Mouse (Mus musculus) neural tube, embryonic 12.5 days (tissue): ENCODE data around the gene Sucnr1. TPM values are rescaled to one million over a fixed set of nuclear protein-coding genes. Genes with fewer than 3 reads are reported as not detected.
"Not testable (repeated sequence)": the region's sequence is repeated elsewhere in the genome, so short reads cannot be mapped to it uniquely, and the experiment has no call there.

Source experiments
- ATAC-seq: fragments of 200-750 bp; cut with Nextera tagmentation; 2 replicates; pipeline ENCODE4 v1.8.0; 2017; ENCODE audit warnings: low read depth, mild to moderate bottlenecking, moderate TSS enrichment, moderate library complexity; ENCODE audit not compliant: low FRiP score
- H3K27ac ChIP-seq: fragments of 300-500 bp; sonication (generic); 2 replicates; pipeline ENCODE4 v1.5.1; 2016
- H3K27me3 ChIP-seq: fragments of 300-500 bp; sonication (generic); replicated peaks from 2 replicates; pipeline ENCODE4 v1.6.1; 2016; ENCODE audit warnings: mild to moderate bottlenecking
- H3K36me3 ChIP-seq: fragments of 300-500 bp; sonication (generic); 2 replicates; pipeline ENCODE4 v1.6.1; 2016; ENCODE audit warnings: mild to moderate bottlenecking
- H3K4me1 ChIP-seq: fragments of 300-500 bp; sonication (generic); 2 replicates; pipeline ENCODE4 v1.6.1; 2016
- H3K4me2 ChIP-seq: fragments of 300-500 bp; sonication (generic); replicated peaks from 2 replicates; pipeline ENCODE4 v1.6.1; 2016; ENCODE audit warnings: mild to moderate bottlenecking
- H3K4me3 ChIP-seq: fragments of 300-500 bp; sonication (generic); 2 replicates; pipeline ENCODE4 v1.5.1; 2016
- H3K9ac ChIP-seq: fragments of 300-500 bp; sonication (generic); 2 replicates; pipeline ENCODE4 v1.6.1; 2016; ENCODE audit warnings: mild to moderate bottlenecking
- H3K9me3 ChIP-seq: fragments of 300-500 bp; sonication (generic); 2 replicates; pipeline ENCODE4 v1.6.1; 2016; ENCODE audit warnings: mild to moderate bottlenecking
- WGBS: fragments of 180-500 bp; shearing (Covaris S2); methylation state at CpG from one replicate; pipeline ENCODE4 v1.1.7; 2016; 5-methylcytosine and 5-hydroxymethylcytosine counted together
- polyA plus RNA-seq: library from polyadenylated mRNA; unstranded; fragments of >200 nt; fragmentation: Nextera tagmentation; extraction: Ambion mirVana; gene quantifications from 2 replicates; pipeline ENCODE4 v1.2.1, GENCODE M21; 2016

Gene Sucnr1
- polyA plus RNA-seq, 1 experiment from 2014 or later, result not detected

GRCm38 (mm10) chr3:60094386-60095156, 12.9 kb downstream of the Sucnr1 start:
- H3K4me3 ChIP-seq, result no peak overlapping the region
- H3K4me2 ChIP-seq, result no peak overlapping the region
- H3K27me3 ChIP-seq, result no peaks in the 10 kb centered on the region
- no peak overlapping the region for H3K9ac ChIP-seq
- ATAC-seq, result no peak
- no peak overlapping the region for H3K27ac ChIP-seq
- 79% methylated on average over 2 of the region's 2 CpGs for WGBS
- H3K9me3 ChIP-seq, result no peaks in the 10 kb centered on the region
- H3K4me1 ChIP-seq, result no peaks in the 10 kb centered on the region
- no peaks in the 10 kb centered on the region for H3K36me3 ChIP-seq

- no peaks in the 10 kb centered on the region for H3K4me1 ChIP-seq
- no peaks in the 10 kb centered on the region for H3K36me3 ChIP-seq
- H3K9ac ChIP-seq, result no peak overlapping the region
- no peak for ATAC-seq
- no peaks in the 10 kb centered on the region for H3K27me3 ChIP-seq
- no peak overlapping the region for H3K27ac ChIP-seq
- no peak overlapping the region for H3K4me2 ChIP-seq
- H3K9me3 ChIP-seq, result no peaks in the 10 kb centered on the region
- no peak overlapping the region for H3K4me3 ChIP-seq
- 80% methylated on average over 3 of the region's 3 CpGs for WGBS
Observed at GRCm38 (mm10) chr3:60096941-60097340, 15.3 kb downstream of the Sucnr1 start.

GRCm38 (mm10) chr3:60097485-60097884, 15.8 kb downstream of the Sucnr1 start:
- no peak for ATAC-seq
- H3K36me3 ChIP-seq, result no peaks in the 10 kb centered on the region
- WGBS, result 96% methylated on average over 2 of the region's 2 CpGs
- no peaks in the 10 kb centered on the region for H3K4me1 ChIP-seq
- H3K27ac ChIP-seq, result no peak overlapping the region
- no peak overlapping the region for H3K9ac ChIP-seq
- no peaks in the 10 kb centered on the region for H3K9me3 ChIP-seq
- H3K4me2 ChIP-seq, result no peak overlapping the region
- no peaks in the 10 kb centered on the region for H3K27me3 ChIP-seq
- H3K4me3 ChIP-seq, result no peak overlapping the region

GRCm38 (mm10) chr3:60098521-60098920, 16.9 kb downstream of the Sucnr1 start:
- no peaks in the 10 kb centered on the region for H3K27me3 ChIP-seq
- H3K9ac ChIP-seq, result no peak overlapping the region
- no peaks in the 10 kb centered on the region for H3K9me3 ChIP-seq
- H3K4me2 ChIP-seq, result no peak overlapping the region
- no peak for ATAC-seq
- WGBS, result 90% methylated on average over 1 of the region's 1 CpGs
- no peak overlapping the region for H3K27ac ChIP-seq
- H3K36me3 ChIP-seq, result no peaks in the 10 kb centered on the region
- no peaks in the 10 kb centered on the region for H3K4me1 ChIP-seq
- no peak overlapping the region for H3K4me3 ChIP-seq

DNA sequence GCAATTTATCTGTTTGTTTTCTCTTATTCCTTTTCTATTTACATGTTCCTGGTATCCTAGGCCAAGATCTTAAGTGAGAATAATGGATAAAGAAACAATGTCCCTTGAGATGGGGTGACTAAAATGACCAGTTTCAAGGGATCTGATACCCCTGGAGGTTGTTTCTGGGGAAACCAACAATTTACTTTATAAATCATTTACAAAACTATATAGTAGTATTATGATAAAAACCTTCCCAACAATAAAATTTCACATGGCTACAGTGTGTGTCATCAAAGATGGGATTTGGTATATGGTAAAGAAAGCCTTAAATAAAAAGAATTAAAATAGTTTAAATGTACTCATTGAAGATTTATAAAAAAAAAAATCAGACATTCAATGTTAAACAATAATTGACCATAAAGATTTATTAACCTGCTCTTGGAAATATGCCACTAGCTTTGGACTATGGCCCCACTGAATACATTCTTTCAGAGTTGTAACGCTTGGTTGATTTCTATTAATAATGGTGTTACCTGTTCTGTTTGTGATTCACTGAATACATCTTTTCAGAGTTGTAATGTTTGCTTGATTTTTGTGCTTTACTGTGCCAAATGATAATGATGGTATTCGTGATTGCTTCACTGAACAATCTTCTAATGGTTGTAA, 22.9 kb downstream of the Sucnr1 start:
- H3K9ac ChIP-seq, result no peak overlapping the region
- H3K36me3 ChIP-seq, result no peaks in the 10 kb centered on the region
- 83% methylated on average over 2 of the region's 2 CpGs for WGBS
- H3K9me3 ChIP-seq, result no peaks in the 10 kb centered on the region
- no peaks in the 10 kb centered on the region for H3K27me3 ChIP-seq
- no peak overlapping the region for H3K4me3 ChIP-seq
- ATAC-seq, result no peak
- H3K4me2 ChIP-seq, result no peak overlapping the region
- H3K4me1 ChIP-seq, result no peaks in the 10 kb centered on the region
- no peak overlapping the region for H3K27ac ChIP-seq

GRCm38 (mm10) chr3:60106446-60106845, 24.8 kb downstream of the Sucnr1 start:
- H3K4me2 ChIP-seq, H3K27ac ChIP-seq, H3K9me3 ChIP-seq, ATAC-seq, H3K36me3 ChIP-seq, H3K27me3 ChIP-seq, H3K4me1 ChIP-seq, H3K4me3 ChIP-seq, H3K9ac ChIP-seq: not testable (repeated sequence)
- 70% methylated on average over 1 of the region's 1 CpGs for WGBS

GRCm38 (mm10) chr3:60107736-60108135, 26.1 kb downstream of the Sucnr1 start:
- WGBS, result 92% methylated on average over 3 of the region's 3 CpGs
- Histone ChIP-seq H3K4me2 (no peak overlapping the region), H3K4me3 (no peak overlapping the region), H3K27ac (no peak overlapping the region), H3K9ac (no peak overlapping the region), H3K4me1 (no peaks in the 10 kb centered on the region), H3K9me3 (no peaks in the 10 kb centered on the region), H3K27me3 (no peaks in the 10 kb centered on the region), H3K36me3 (no peaks in the 10 kb centered on the region)
- no peak for ATAC-seq

- ATAC-seq, result no peak
- Histone ChIP-seq H3K4me2 (no peak overlapping the region), H3K9ac (no peak overlapping the region), H3K27ac (no peak overlapping the region), H3K4me3 (no peak overlapping the region), H3K27me3 (no peaks in the 10 kb centered on the region), H3K4me1 (no peaks in the 10 kb centered on the region), H3K36me3 (no peaks in the 10 kb centered on the region), H3K9me3 (no peaks in the 10 kb centered on the region)
Observed at GRCm38 (mm10) chr3:60108815-60109214, 27.1 kb downstream of the Sucnr1 start.

GRCm38 (mm10) chr3:60111135-60111710, 29.6 kb downstream of the Sucnr1 start:
- no peaks in the 10 kb centered on the region for H3K27me3 ChIP-seq
- no peak overlapping the region for H3K4me2 ChIP-seq
- H3K4me1 ChIP-seq, result no peaks in the 10 kb centered on the region
- no peak overlapping the region for H3K27ac ChIP-seq
- H3K36me3 ChIP-seq, result no peaks in the 10 kb centered on the region
- 85% methylated on average over 4 of the region's 4 CpGs for WGBS
- no peak overlapping the region for H3K9ac ChIP-seq
- no peak overlapping the region for H3K4me3 ChIP-seq
- no peak for ATAC-seq
- no peaks in the 10 kb centered on the region for H3K9me3 ChIP-seq

DNA sequence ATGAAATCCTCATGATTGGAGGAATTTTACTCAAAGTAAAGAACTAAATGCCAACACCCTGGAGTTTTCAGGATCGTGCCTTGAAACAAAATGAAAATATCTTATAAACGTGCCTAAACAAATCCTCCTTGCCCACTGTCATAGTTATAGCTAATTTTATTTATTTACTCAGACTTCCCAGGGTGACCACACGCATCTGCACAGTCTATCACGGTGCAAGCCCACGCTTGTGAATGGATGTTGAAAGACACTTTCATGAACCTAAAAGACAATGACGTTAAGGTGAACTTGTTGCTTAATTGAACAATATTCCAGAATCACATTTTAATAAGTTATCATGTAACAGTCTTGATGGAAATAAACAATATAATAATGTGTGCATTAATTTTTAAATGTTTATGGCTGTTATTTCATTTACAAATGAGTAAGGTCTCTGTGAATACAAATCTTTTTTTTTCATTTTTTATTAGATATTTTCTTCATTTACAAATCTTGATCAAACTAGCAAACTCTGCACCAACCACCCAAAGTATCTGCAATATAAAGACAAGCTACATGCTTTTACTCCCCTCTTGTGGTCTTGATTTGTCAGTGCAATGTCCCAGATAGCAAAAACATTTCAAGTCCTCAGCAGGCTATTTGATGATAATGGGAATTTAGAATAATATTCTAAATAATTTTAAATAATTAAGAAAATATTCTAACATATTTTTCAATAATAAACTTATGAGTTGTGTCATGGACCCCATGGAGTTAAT, 30.4 kb downstream of the Sucnr1 start:
- H3K36me3 ChIP-seq, result no peaks in the 10 kb centered on the region
- no peak overlapping the region for H3K4me2 ChIP-seq
- H3K4me3 ChIP-seq, result no peak overlapping the region
- H3K27ac ChIP-seq, result no peak overlapping the region
- no peaks in the 10 kb centered on the region for H3K27me3 ChIP-seq
- no peaks in the 10 kb centered on the region for H3K9me3 ChIP-seq
- 80% methylated on average over 6 of the region's 6 CpGs for WGBS
- no peak for ATAC-seq
- no peaks in the 10 kb centered on the region for H3K4me1 ChIP-seq
- no peak overlapping the region for H3K9ac ChIP-seq

DNA sequence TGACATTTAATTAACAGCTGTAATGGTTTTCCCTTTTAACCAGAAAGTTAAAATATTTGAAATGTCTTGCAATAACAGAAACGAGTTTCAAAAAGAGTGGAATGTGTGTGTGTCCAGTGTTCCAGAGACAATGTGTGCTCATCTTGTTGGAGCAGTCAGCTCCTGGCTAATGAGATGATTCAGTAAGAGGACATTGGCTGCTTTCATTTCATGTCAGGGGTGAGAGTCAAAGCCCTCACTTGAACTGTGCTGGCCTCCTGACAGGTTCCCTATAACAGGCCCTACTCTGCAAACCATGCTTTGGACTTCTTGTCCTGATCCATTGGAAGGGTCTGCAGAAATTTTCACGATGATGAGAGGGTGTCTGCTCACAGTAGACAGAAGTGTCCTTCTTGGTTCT, 32.9 kb downstream of the Sucnr1 start:
- no peak for ATAC-seq
- Histone ChIP-seq H3K27me3 (no peaks in the 10 kb centered on the region), H3K9me3 (no peaks in the 10 kb centered on the region), H3K4me2 (no peak overlapping the region), H3K9ac (no peak overlapping the region), H3K4me3 (no peak overlapping the region), H3K27ac (no peak overlapping the region), H3K4me1 (no peaks in the 10 kb centered on the region), H3K36me3 (no peaks in the 10 kb centered on the region)
- WGBS, result 70% methylated on average over 2 of the region's 2 CpGs

GRCm38 (mm10) chr3:60121449-60121848, 39.8 kb downstream of the Sucnr1 start:
- Histone ChIP-seq H3K9me3 (no peaks in the 10 kb centered on the region), H3K36me3 (no peaks in the 10 kb centered on the region), H3K4me3 (no peak overlapping the region), H3K4me2 (no peak overlapping the region), H3K27ac (no peak overlapping the region), H3K9ac (no peak overlapping the region), H3K27me3 (no peaks in the 10 kb centered on the region), H3K4me1 (0 out of 2 replicates have a peak, but pooled peaks cover 3% of the 10 kb centered on the region)
- WGBS, result 87% methylated on average over 3 of the region's 3 CpGs
- ATAC-seq, result no peak
